Mouse (Mus musculus) T-helper 1 cell (primary cell): ENCODE data around the gene Zfp449.
"Not testable (repeated sequence)": the region's sequence is repeated elsewhere in the genome, so short reads cannot be mapped to it uniquely, and the experiment has no call there.

Source experiments
- in situ Hi-C: fragments of 300-600 bp; cut with MboI, MseI; formaldehyde crosslinking; loops from one replicate; pipeline ENCODE4 v1.15.1; 2025; ENCODE audit warnings: high pct_unique_total_duplicates

Zfp449 gene

GRCm38 (mm10) chrX:56346176-56346931, at the start of gene Zfp449:
Zfp449 (plus strand) TSS chrX:56346400.
- in situ Hi-C loops, result no loop called here

DNA sequence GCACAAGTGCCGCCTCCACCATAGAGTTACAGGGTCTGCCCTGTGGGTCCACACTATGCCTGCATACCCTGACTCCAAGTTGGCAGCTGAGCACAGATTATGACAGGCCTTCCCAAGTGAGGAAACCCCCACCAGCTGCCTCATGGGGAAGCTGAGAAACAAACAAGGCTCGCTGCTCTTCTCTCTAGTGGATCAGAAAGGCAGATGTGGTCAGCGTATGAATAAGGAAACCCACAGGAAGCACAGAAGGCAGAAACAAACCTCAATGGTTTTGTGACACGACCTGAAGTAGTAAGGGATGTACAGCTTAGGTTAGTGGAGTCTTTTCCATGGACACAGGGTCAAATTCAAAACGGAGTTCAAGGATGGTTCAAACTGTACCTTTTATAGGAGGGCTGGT, 38.6 kb upstream of the Zfp449 start:
- in situ Hi-C loops, result no loop called here

DNA sequence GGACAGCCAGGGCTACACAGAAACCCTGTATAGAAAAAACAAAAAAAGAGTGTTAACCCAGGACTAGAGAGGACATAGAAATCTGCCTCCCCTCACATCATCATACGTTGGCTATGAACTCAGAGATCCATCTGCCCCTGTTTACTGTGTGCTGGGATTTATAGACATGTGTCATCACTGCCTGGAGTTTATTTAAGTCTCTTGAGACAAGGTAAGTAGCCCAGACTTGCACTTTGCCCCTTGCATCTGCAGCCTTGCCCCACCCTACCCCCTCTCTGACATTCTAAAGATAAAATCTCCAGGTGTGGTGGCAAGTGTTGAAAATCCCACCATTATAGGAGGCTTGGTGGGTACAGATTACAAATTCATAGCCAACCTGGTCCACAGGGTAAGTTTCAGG, 33.4 kb upstream of the Zfp449 start:
- in situ Hi-C loops, result no loop called here

GRCm38 (mm10) chrX:56322096-56322495, 24.1 kb upstream of the Zfp449 start:
- in situ Hi-C loops, result no loop called here

DNA sequence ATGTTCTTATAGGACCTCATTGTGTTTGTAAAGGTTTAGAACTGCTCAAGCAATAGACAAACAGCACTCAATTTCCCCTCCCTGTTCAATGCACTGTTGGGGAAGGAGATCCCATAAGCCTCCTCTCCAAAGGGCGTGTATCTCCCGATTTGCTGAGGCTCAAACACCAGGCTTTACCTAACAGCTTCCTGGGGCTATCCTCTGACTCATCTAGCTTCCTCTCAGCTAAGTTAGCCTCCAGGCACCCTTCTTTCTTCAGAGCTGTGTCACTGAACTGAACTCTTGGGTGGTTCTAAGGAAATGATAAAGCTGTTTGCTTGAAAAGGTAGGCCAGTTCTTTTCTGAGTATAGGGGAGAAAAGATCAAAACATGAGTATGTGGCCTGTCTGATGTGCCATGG, 23.5 kb upstream of the Zfp449 start:
- in situ Hi-C loops, result no loop called here

DNA sequence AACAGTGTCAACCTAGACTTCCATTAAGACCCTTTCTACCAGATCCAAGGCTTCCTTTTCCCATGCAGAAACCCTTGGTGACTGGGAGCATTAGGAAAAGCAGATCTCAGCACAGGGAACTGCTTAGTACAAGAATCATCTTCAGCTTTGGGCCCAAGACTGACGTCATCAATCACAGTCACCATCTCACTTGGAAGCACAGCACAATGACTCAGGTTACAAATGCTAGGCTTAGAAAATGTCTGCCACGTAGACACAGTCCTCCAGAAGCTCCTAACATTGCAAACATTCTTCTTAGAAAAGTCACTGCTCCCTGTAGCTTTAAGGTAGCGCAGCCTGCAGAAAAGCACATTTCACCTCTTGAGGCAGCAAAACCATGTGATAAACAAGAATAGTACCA, 14.2 kb upstream of the Zfp449 start:
- in situ Hi-C loops, result no loop called here

- in situ Hi-C loops, result no loop called here
Observed at GRCm38 (mm10) chrX:56340305-56340704, 5.9 kb upstream of the Zfp449 start.

DNA sequence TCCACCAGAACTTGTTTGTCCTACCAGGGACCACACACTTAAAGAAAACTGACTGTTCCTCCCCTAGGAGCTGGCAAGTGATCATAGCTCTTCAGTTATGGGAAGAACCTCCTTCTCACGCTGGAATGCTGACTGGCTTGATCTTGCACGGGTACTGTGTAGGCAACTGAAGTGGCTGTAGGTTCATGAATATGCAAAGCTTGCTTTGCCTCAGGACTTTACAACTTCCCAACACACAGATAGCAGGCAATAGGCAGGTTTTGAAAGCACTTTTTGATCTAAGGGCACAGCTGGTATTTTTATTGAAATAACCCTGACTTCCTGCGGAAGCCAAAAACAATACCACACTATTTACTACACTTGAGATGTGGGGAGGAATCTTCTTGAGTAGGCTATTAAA, 3.3 kb upstream of the Zfp449 start:
- in situ Hi-C loops, result no loop called here

DNA sequence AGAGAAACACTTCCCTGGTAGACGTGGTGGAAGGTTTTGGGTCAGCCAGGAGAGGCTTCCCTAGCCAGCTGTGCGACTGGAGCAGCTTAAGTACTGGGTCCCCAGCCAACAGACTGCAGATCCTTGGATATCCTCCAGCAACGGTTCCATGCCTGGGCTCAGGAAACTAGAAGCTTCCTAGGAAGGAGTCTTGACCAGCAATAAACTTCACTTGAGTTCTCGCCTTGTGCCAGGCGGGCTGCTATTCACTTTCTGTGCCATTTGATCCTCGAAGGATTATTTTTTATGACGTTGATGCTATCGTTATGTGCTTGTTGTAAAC, 693 bp downstream of the Zfp449 start:
- in situ Hi-C loops, result no loop called here

- in situ Hi-C loops, result not testable (repeated sequence)
Observed at GRCm38 (mm10) chrX:56374431-56375128, 28.4 kb downstream of the Zfp449 start, which contains the start of gene Smim10l2a. Smim10l2a (plus strand) TSS chrX:56374586.

DNA sequence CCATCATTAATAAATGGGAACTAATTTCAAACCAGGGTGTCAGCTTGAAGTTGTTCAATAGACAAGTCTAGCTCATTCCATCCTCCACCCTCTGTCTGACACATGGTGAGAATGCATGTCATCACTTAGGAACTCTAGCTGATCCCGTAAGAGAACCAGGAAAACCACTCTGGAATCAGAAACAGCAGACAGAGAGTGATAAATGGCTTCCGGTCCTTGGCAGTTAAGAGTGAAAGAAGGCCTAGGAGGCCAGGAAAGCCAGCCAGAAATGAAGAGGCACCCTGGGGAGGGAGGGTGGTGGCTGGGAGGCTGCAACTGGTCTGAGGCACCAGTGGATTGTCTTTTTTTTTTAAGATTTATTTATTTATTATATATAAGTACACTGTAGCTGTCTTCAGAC, 34.7 kb downstream of the Zfp449 start:
- in situ Hi-C loops, result no loop called here

- in situ Hi-C loops, result no loop called here
Observed at GRCm38 (mm10) chrX:56384142-56384541, 37.9 kb downstream of the Zfp449 start.

- in situ Hi-C loops, result no loop called here
Observed at GRCm38 (mm10) chrX:56404646-56405045, 58.4 kb downstream of the Zfp449 start.

DNA sequence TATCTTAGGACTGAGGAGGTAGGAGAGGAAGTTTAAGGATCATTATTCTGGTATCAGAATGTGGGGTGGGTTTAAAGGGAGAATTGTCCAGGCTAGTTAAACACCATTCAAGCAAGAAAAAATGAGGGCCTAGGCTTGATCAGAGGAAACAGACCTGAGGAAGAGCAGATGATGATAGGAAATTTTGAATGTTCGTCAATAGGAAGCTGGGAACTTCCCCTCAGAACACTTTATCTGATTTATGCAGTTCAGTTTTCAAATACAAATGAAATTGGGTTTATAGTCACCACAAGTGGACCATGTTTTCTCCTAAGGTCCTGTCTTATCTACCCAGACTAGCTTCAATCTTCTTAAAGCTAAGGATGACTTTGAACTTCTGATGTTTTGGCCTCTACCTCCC, 59.3 kb downstream of the Zfp449 start:
- in situ Hi-C loops, result no loop called here

DNA sequence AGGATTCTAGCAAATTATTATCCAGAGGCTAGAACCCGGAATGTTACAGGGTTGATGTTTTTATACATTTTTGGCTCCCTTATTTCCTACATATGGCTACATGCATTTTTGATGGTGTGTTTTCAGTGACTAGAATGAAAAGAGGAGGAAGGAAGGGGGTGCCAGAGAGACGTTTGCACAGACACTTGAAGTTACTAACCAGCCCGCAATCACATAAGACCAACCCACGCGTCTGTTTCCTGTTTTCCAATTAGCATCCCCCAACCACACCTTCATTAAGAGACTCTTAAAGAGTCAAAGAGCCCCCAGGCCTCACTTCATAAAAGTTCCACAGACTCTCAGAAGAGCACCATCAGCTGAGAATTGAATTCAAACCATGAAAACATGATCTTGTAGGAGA, 59.9 kb downstream of the Zfp449 start:
- in situ Hi-C loops, result no loop called here
